Mouse (Mus musculus) CH12.LX (cell line): ENCODE results near the gene Gclm. TPM values are rescaled to one million over a fixed set of nuclear protein-coding genes. Genes with fewer than 3 reads are reported as not detected.
A peak's percentile ranks its signal among the peaks of the same experiment; 100 is the strongest.

Source experiments
- DNase-seq: peaks from one replicate; pipeline ENCODE4 v3.0.0-alpha.2; 2013; ENCODE audit errors: extremely low read depth
- H3K27ac ChIP-seq: 2 replicates; pipeline ENCODE4 v1.5.1; 2012; ENCODE audit warnings: low read depth, mild to moderate bottlenecking, control low read depth, moderate library complexity; ENCODE audit not compliant: insufficient read depth
- H3K27me3 ChIP-seq: replicated peaks from 2 replicates; pipeline ENCODE3; 2012; ENCODE audit warnings: inconsistent platforms
- H3K36me3 ChIP-seq, 2 experiments: replicated peaks in 1 of 2; 2 replicates each; pipeline versions ENCODE3 to v1.6.1; 2012; ENCODE audit warnings: inconsistent platforms in 1 of 2, low read length in 1 of 2, mild to moderate bottlenecking in 1 of 2, mixed read lengths in 1 of 2, moderate library complexity in 1 of 2; ENCODE audit not compliant: control insufficient read depth in 1 of 2, insufficient read depth in 1 of 2
- H3K4me1 ChIP-seq, 2 experiments: 2 replicates each; pipeline ENCODE4 v1.6.1; 2012; ENCODE audit warnings: inconsistent platforms in 1 of 2, moderate library complexity in 1 of 2; ENCODE audit not compliant: insufficient read depth in 2 of 2, control insufficient read depth in 1 of 2
- H3K4me2 ChIP-seq: 2 replicates; pipeline ENCODE4 v1.6.1; 2012; ENCODE audit warnings: low read depth, mild to moderate bottlenecking, control low read depth; ENCODE audit not compliant: poor library complexity, insufficient read depth, severe bottlenecking
- H3K4me3 ChIP-seq, 3 experiments: fragments of 150-350 bp in 1 of 3; sonication (generic) in 1 of 3; replicated peaks in 1 of 3; 2 replicates each; pipeline versions ENCODE3 to v1.5.1; 2011 to 2012; ENCODE audit warnings: low read depth in 2 of 3, low read length in 2 of 3, mild to moderate bottlenecking in 2 of 3, moderate library complexity in 2 of 3, control low read depth in 1 of 3, improper control_type of control experiment in 1 of 3, inconsistent platforms in 1 of 3, mixed read lengths in 1 of 3; ENCODE audit not compliant: poor library complexity in 1 of 3
- H3K79me2 ChIP-seq: replicated peaks from 2 replicates; pipeline ENCODE4 v1.6.1; 2012; ENCODE audit warnings: mild to moderate bottlenecking, moderate library complexity; ENCODE audit not compliant: control insufficient read depth, poor library complexity, insufficient read depth, severe bottlenecking; ENCODE audit errors: extremely low read depth
- H3K9ac ChIP-seq: 2 replicates; pipeline ENCODE4 v1.6.1; 2012; ENCODE audit warnings: low read depth, mild to moderate bottlenecking, control low read depth, moderate library complexity; ENCODE audit not compliant: insufficient read depth
- H3K9me3 ChIP-seq: replicated peaks from 2 replicates; pipeline ENCODE3; 2012; ENCODE audit warnings: low read length, inconsistent platforms, mixed read lengths
- CTCF ChIP-seq, 2 experiments: IDR thresholded peaks in 1 of 2; conservative IDR thresholded peaks in 1 of 2; 2 replicates each; pipeline ENCODE4 v1.5.1; 2011 to 2012; ENCODE audit warnings: low read depth in 2 of 2, low read length in 2 of 2, improper control_type of control experiment in 1 of 2, inconsistent platforms in 1 of 2, mild to moderate bottlenecking in 1 of 2, moderate library complexity in 1 of 2
- ELF1 ChIP-seq: IDR thresholded peaks from 2 replicates; pipeline ENCODE4 v1.6.1; 2014; ENCODE audit warnings: low read depth, mild to moderate bottlenecking, inconsistent platforms, low read length, improper control_type of control experiment
- GABPA ChIP-seq: IDR thresholded peaks from 2 replicates; pipeline ENCODE4 v1.6.1; 2012; ENCODE audit warnings: low read depth, low read length, improper control_type of control experiment, inconsistent platforms; ENCODE audit not compliant: insufficient replicate concordance
- HCFC1 ChIP-seq: IDR thresholded peaks from 2 replicates; pipeline ENCODE4 v1.6.1; 2012; ENCODE audit warnings: low read depth, mild to moderate bottlenecking, inconsistent platforms, low read length, improper control_type of control experiment
- JUND ChIP-seq: conservative IDR thresholded peaks from 2 replicates; pipeline ENCODE4 v1.6.1; 2011; ENCODE audit warnings: low read depth, low read length, improper control_type of control experiment
- KAT2A ChIP-seq: IDR thresholded peaks from 2 replicates; pipeline ENCODE4 v1.6.1; 2012; ENCODE audit warnings: low read length, improper control_type of control experiment, inconsistent platforms; ENCODE audit not compliant: insufficient replicate concordance
- MAFK ChIP-seq: IDR thresholded peaks from 2 replicates; pipeline ENCODE4 v1.6.1; 2011; ENCODE audit warnings: low read length, improper control_type of control experiment; ENCODE audit not compliant: insufficient replicate concordance
- MEF2A ChIP-seq: IDR thresholded peaks from 2 replicates; pipeline ENCODE4 v1.6.1; 2014; ENCODE audit warnings: low read depth, mild to moderate bottlenecking, inconsistent platforms, low read length, improper control_type of control experiment, borderline replicate concordance
- NRF1 ChIP-seq: IDR thresholded peaks from 2 replicates; pipeline ENCODE4 v1.6.1; 2014; ENCODE audit warnings: low read depth, mild to moderate bottlenecking, inconsistent platforms, low read length, improper control_type of control experiment, moderate library complexity
- RAD21 ChIP-seq: IDR thresholded peaks from 2 replicates; pipeline ENCODE4 v1.6.1; 2011; ENCODE audit warnings: low read depth, mild to moderate bottlenecking, low read length, improper control_type of control experiment, moderate library complexity
- RCOR1 ChIP-seq: conservative IDR thresholded peaks from 2 replicates; pipeline ENCODE4 v1.6.1; 2012; ENCODE audit warnings: low read depth, mild to moderate bottlenecking, inconsistent platforms, low read length, improper control_type of control experiment
- SMC3 ChIP-seq: IDR thresholded peaks from 2 replicates; pipeline ENCODE4 v1.6.1; 2011; ENCODE audit warnings: low read depth, low read length, improper control_type of control experiment
- TCF12 ChIP-seq: IDR thresholded peaks from 2 replicates; pipeline ENCODE4 v1.6.1; 2014; ENCODE audit warnings: low read depth, mild to moderate bottlenecking, inconsistent platforms, low read length, improper control_type of control experiment
- USF2 ChIP-seq: conservative IDR thresholded peaks from 2 replicates; pipeline ENCODE4 v1.6.1; 2011; ENCODE audit warnings: low read depth, low read length, improper control_type of control experiment
- ZC3H11A ChIP-seq: IDR thresholded peaks from 2 replicates; pipeline ENCODE4 v1.6.1; 2012; ENCODE audit warnings: low read depth, mild to moderate bottlenecking, inconsistent platforms, low read length, improper control_type of control experiment
- ZKSCAN1 ChIP-seq: IDR thresholded peaks from 2 replicates; pipeline ENCODE4 v1.6.1; 2012; ENCODE audit warnings: low read depth, inconsistent platforms, low read length, improper control_type of control experiment, borderline replicate concordance
- ZNF384 ChIP-seq: IDR thresholded peaks from 2 replicates; pipeline ENCODE4 v1.6.1; 2012; ENCODE audit warnings: low read depth, low read length, improper control_type of control experiment, inconsistent platforms
- dilution Hi-C: fragments of 300-500 bp; cut with MboI; formaldehyde crosslinking; loops from 2 replicates; pipeline ENCODE4 v1.14.3; 2020; ENCODE audit warnings: low sequenced_read_pairs; ENCODE audit not compliant: extremely low pct_unique_long_range_greater_than_20kb, extremely low pct_ligation_motif_present
- in situ Hi-C: fragments of 300-500 bp; cut with MboI; formaldehyde crosslinking; loops from 3 replicates; pipeline ENCODE4 v1.14.3; 2019; ENCODE audit warnings: low sequenced_read_pairs, low pct_ligation_motif_present, low pct_unique_long_range_greater_than_20kb, mixed read lengths
- polyA plus RNA-seq: library from polyadenylated mRNA; unstranded; fragments of >175 nt; gene quantifications from 2 replicates; pipeline ENCODE4 v1.2.1, GENCODE M21; 2012; ENCODE audit warnings: low read depth; ENCODE audit not compliant: insufficient read length
- total RNA-seq, 2 experiments: library from RNA; depleted of rRNA; stranded (reverse); fragments of 300-350 nt in 1 of 2; fragments of >200 nt in 1 of 2; gene quantifications; 2 replicates each; pipeline ENCODE4 v1.2.3; 2012 to 2014

Gene Gclm
- total and polyA plus RNA-seq, 3 experiments: 26.1 to 195 (median 108) TPM

DNA sequence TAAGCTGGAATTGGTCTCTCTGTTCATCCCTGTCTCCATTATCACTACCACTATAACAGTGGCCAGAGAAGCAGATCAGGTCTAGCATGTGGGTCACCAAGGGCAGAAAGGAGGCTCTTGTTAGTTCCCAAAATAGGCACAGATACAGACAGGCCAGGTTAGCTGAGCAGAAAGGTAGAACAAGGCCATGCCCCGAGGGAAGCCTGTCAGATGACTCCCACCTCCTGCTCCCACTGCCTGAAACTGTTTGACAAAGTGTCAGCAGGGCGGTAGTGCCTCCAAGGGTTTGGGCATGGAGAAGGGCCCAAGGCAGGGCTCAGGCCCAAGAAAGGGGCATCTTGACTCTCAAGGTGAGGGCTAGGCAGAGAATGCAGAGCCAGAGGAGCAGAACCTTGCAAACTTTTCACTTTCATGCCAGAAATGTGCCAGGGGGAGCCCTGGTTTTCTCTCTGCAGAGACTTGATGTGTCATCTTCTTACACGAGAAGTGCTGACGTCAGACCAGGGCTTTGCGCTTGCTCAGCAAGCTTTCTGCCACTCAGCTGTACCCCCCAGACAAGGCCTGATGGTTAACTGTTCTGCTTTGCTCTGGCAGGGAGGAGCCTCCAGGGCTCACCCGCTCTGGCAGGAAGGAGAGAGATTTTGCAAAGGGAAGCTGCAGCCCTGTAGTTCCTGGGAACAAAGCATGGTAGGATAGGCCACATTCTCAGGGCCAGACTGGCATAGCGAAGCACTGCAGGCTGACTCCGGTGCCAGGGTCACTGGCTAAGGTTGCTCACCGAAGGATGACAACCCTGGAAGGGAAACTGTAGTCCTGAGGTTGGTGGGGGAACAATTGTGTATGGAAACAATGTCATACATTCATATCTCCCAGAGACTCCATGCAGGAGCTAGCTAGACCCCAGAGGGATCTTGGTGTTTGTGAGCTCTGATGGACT is 55.9 kb downstream of the Gclm start:
- no peak overlapping the region for H3K4me3 ChIP-seq
- H3K9ac ChIP-seq: no peak overlapping the region
- peaks cover 8 to 44% of the 10 kb centered on the region in 2 experiments; a peak in 3 of 4 replicates for H3K4me1 ChIP-seq
- H3K27me3 ChIP-seq: no peaks in the 10 kb centered on the region
- no peaks in the 10 kb centered on the region for H3K9me3 ChIP-seq
- no peak overlapping the region for H3K27ac ChIP-seq
- H3K4me2 ChIP-seq: no peak overlapping the region
- TF ChIP-seq NRF1 (peak; percentile 57), HCFC1 (no peak), MAFK (peak; percentile 36; the same call in 1 of the 2 replicates)
- H3K79me2 ChIP-seq: no peaks in the 10 kb centered on the region
- in situ Hi-C loops: no loop called here
- dilution Hi-C loops: no loop called here
- H3K36me3 ChIP-seq: no peaks in the 10 kb centered on the region
- DNase-seq: no peak

DNA sequence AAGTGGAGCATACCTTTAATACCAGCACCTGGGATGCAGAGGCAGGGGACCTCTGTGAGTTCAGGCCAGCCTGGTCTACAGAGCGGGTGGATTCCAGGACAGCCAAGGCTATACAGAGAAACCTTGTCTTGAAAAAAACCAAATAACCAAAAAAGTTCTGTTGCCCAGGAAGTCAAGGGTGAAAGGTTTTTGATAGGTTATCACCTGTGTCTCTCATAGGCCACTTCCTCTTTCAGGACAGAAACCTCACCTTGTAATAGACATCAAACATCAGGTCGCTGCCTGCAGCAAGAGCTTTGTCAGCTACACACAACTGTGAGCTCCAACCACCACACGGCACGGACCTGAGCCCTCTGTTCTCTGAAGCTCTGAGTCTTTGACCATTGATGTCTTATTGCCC is 59.2 kb downstream of the Gclm start:
- H3K4me1 ChIP-seq: peaks cover 16 to 44% of the 10 kb centered on the region in 2 experiments; a peak in 3 of 4 replicates
- no peak for DNase-seq
- H3K36me3 ChIP-seq: no peaks in the 10 kb centered on the region
- 0 out of 2 replicates have a peak overlapping the region, but pooled peaks have one; percentile 35 for H3K4me2 ChIP-seq
- H3K27ac ChIP-seq: no peak overlapping the region
- H3K27me3 ChIP-seq: no peaks in the 10 kb centered on the region
- no peaks in the 10 kb centered on the region for H3K79me2 ChIP-seq
- H3K9ac ChIP-seq: no peak overlapping the region
- no peaks in the 10 kb centered on the region for H3K9me3 ChIP-seq
- H3K4me3 ChIP-seq: no peak overlapping the region
- in situ Hi-C loops (no loop called here), dilution Hi-C loops (no loop called here)
- TF ChIP-seq RCOR1 (no peak), ZNF384 (peak; percentile 67), KAT2A (no peak)

- Histone ChIP-seq H3K36me3 (no peaks in the 10 kb centered on the region), H3K79me2 (no peaks in the 10 kb centered on the region), H3K9me3 (no peaks in the 10 kb centered on the region), H3K4me1 (peaks cover 12 to 44% of the 10 kb centered on the region in 2 experiments; a peak in 3 of 4 replicates), H3K27ac (no peak overlapping the region), H3K9ac (no peak overlapping the region), H3K27me3 (no peaks in the 10 kb centered on the region), H3K4me3 (no peak overlapping the region), H3K4me2 (0 out of 2 replicates have a peak overlapping the region, but pooled peaks have one; percentile 2)
- TF ChIP-seq MEF2A (no peak), JUND (no peak), TCF12 (no peak), KAT2A (no peak), MAFK (no peak), ELF1 (no peak), GABPA (no peak), ZC3H11A (no peak), CTCF (conservative IDR thresholded peaks at IDR 0.05 in 1 of 2, IDR thresholded peaks at IDR 0.05 in 1 of 2; ENCODE audit: low read depth in 2 of 2, low read length in 2 of 2) (no peak), ZKSCAN1 (no peak), RAD21 (no peak), SMC3 (no peak), ZNF384 (no peak), USF2 (no peak)
- dilution Hi-C loops: no loop called here
- in situ Hi-C loops: no loop called here
- no peak for DNase-seq
These were observed 62.7 kb downstream of the Gclm start for GRCm38 (mm10) chr3:122307894-122308671.
